Mouse (Mus musculus): ENCODE measurements at regions not wholly inside any gene's neighbourhood (a gene's known extent, or its start where the extent isn't known, plus 50 kb on each side); places are given as distances from the start of the nearest gene placed in this dataset.

GRCm38 (mm10) chr5:102266451-102266850, 196.7 kb upstream of the Wdfy3 start:
- TF ChIP-seq POLR2A (IDR thresholded peaks at IDR 0.05; ENCODE audit: control insufficient read depth, low read depth, low read length) (no peak), CTCF (IDR thresholded peaks at IDR 0.05; ENCODE audit: control insufficient read depth, insufficient read depth, insufficient replicate concordance, low read depth, low read length) (no peak)

Measured in testis, adult 2 months (tissue).